Mouse (Mus musculus): ENCODE results near the gene Mpz. TPM values are rescaled to one million over a fixed set of nuclear protein-coding genes. Genes with fewer than 3 reads are reported as not detected.

Mpz gene
- 1.5 and 2.6 TPM in 2 replicates for polyA plus RNA-seq (2016; fragmentation: Nextera tagmentation; extraction: Ambion mirVana)

DNA sequence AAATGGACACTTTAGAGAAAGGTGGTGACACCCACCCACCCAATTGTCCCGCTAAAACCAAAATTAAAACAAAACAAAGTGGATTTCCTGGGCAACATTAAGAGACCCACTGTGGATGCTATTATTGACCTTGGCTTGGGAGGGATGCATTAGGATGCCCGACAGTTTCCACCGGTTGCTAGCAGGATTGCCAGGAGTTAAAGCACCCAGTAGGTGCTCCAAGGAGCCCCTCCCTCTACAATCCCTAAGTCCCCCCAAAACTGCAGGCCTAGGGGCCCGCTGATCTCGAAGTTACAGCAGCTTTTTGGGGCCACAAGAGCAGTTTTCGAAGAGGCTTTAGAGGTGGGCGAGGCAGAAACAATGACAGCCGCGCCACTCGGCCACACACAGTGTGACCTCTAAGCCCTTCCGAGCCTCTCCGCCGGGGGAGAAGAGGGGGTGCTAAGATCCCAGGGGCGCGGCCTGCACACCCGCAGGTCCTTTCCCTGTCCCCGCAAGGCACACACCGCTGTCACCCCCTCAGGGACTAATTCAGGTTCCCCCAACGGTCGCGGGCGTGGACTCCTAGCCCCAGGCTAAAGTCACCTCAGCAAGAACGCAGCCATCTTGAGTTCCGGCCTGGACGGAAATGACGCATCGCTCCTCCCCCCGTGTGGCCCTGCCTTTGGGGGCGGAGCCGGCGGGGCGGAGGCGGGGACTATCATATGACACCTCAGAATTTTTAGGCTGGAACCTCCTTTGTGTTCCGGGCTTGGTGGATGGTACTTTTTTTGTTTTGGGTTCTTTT, at the start of gene Mpz, which contains the start of gene Sdhc:
Mpz (plus strand) TSS at position 738 of the 787 bp plus-strand sequence.
Sdhc (minus strand) TSS at position 630 of the 787 bp plus-strand sequence.
- 1% methylated on average over 34 of the region's 34 CpGs for WGBS

DNA sequence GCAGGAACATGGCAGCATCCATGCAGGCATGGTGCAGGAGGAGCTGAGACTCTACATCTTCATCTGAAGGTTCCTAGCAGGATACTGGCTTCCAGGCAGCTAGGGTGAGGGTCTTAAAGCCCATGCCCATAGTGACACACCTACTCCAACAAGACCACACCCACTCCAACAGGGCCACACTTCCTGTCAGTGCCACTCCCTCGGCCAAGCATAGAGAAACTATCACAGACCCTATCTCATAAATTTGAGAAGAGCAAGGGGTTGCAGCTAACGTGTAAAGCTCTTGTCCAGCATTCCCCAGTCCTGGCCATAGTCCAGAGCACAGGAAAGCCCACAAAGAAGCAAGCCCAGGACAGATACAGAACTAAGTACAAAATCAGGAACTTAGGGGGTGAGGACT, 49.5 kb upstream of the Mpz start:
- Histone ChIP-seq H3K27ac (no peak overlapping the region), H3K4me3 (replicated peaks) (no peak overlapping the region), H3K9me3 (no peaks in the 10 kb centered on the region), H3K9ac (replicated peaks) (no peak overlapping the region), H3K4me2 (no peak overlapping the region), H3K27me3 (no peaks in the 10 kb centered on the region), H3K4me1 (replicated peaks) (peaks cover 18% of the 10 kb centered on the region; the same call in 1 of the 2 replicates), H3K36me3 (no peaks in the 10 kb centered on the region)
- no peak for ATAC-seq (ENCODE audit: insufficient number of reproducible peaks, insufficient read depth, low FRiP score, low TSS enrichment, low read depth)
- 44% methylated on average over 2 of the region's 2 CpGs for whole genome bisulfite sequencing

More for the DNA sequence above, at the start of gene Mpz, which contains the start of gene Sdhc:
- Histone ChIP-seq H3K36me3 (peaks cover 10% of the 10 kb centered on the region), H3K4me2 (peak within 1 kb of the TSS; percentile 81), H3K4me1 (replicated peaks) (peaks cover 11% of the 10 kb centered on the region), H3K9me3 (no peaks in the 10 kb centered on the region), H3K27me3 (peaks cover 2% of the 10 kb centered on the region; the same call in 1 of the 2 replicates), H3K4me3 (replicated peaks) (peak within 1 kb of the TSS; percentile 79), H3K27ac (peak within 1 kb of the TSS; percentile 85), H3K9ac (replicated peaks) (peak within 1 kb of the TSS; percentile 84)
- peak; percentile 93 for ATAC-seq (ENCODE audit: insufficient number of reproducible peaks, insufficient read depth, low FRiP score, low TSS enrichment, low read depth)

DNA sequence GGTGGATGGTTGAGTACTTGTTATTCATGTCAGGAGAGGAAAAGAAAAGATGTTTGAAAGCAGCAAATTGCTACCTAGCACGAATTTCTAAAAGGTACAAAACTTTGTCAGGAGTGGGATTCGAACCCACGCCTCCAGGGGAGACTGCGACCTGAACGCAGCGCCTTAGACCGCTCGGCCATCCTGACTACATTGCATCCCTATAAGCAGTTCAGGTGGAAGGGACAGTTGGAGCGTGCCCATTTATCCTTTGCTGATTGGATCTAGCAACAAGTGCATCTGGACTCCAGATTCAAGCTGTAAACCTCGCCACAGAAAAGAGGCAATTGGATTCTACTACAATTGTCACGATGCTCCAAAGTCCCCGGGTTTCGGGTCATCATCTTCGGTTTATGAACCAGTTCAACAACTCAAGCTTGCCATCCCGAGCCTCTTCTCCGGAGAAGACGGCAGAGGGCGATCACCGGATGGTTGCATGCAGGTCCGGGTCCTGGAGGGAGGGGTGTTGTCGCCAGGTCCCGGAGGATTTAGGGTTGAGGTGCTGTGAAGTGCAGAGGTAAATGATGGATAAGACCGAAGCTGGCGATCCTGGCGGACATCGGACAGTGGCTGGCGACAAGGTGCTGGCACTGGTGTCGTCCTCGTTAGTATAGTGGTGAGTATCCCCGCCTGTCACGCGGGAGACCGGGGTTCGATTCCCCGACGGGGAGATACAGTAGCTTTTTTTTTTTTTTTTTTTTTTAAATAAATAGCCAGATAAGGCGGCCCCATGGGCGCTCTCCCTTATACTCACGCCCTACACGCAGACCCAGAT, 48.6 kb upstream of the Mpz start:
- H3K4me2 ChIP-seq = peak overlapping the region; percentile 61
- no peaks in the 10 kb centered on the region for H3K9me3 ChIP-seq
- peak; percentile 88 for ATAC-seq (ENCODE audit: insufficient number of reproducible peaks, insufficient read depth, low FRiP score, low TSS enrichment, low read depth)
- H3K4me1 ChIP-seq (replicated peaks) = peaks cover 9% of the 10 kb centered on the region; the same call in 1 of the 2 replicates
- H3K4me3 ChIP-seq (replicated peaks) = peak overlapping the region; percentile 65
- H3K27ac ChIP-seq = peak overlapping the region; percentile 50; the same call in 1 of the 2 replicates
- no peaks in the 10 kb centered on the region for H3K36me3 ChIP-seq
- under 1% methylated on average over 40 of the region's 40 CpGs for WGBS
- H3K9ac ChIP-seq (replicated peaks) = peak overlapping the region; percentile 57; the same call in 1 of the 2 replicates
- H3K27me3 ChIP-seq = no peaks in the 10 kb centered on the region

DNA sequence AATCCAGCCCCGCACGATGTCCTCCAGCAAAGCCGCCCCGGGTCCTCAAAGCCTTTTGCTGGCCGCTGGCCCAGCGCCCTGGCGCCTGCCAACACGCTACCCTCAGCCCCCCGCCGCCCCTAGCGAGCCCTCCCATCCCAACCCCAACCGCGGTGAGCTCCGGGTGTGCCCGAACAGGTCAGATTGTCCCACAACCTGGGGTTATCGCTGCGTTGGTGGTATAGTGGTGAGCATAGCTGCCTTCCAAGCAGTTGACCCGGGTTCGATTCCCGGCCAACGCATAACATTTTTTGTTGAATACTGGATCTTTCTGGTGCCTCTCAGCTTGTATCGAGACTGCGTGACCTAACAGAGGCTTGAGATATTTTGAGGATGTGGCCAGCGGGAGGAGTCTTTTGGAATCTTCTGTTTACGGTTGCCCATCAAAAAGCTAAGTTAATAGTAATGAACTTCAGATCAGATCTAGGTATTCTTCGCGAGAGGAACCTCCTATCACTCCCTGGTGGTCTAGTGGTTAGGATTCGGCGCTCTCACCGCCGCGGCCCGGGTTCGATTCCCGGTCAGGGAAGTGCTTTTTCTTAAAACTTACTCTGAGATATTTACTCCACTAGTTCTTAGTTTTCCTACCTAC, 47.8 kb upstream of the Mpz start:
- H3K9me3 ChIP-seq = no peaks in the 10 kb centered on the region
- H3K4me3 ChIP-seq (replicated peaks) = peak overlapping the region; percentile 65
- peak; percentile 93 for ATAC-seq (ENCODE audit: insufficient number of reproducible peaks, insufficient read depth, low FRiP score, low TSS enrichment, low read depth)
- peak overlapping the region; percentile 50; the same call in 1 of the 2 replicates for H3K27ac ChIP-seq
- WGBS = under 1% methylated on average over 35 of the region's 35 CpGs
- H3K4me1 ChIP-seq (replicated peaks) = 0 out of 2 replicates have a peak, but pooled peaks cover 4% of the 10 kb centered on the region
- H3K9ac ChIP-seq (replicated peaks) = peak overlapping the region; percentile 57; the same call in 1 of the 2 replicates
- H3K27me3 ChIP-seq = no peaks in the 10 kb centered on the region
- peak overlapping the region; percentile 61 for H3K4me2 ChIP-seq
- no peaks in the 10 kb centered on the region for H3K36me3 ChIP-seq

DNA sequence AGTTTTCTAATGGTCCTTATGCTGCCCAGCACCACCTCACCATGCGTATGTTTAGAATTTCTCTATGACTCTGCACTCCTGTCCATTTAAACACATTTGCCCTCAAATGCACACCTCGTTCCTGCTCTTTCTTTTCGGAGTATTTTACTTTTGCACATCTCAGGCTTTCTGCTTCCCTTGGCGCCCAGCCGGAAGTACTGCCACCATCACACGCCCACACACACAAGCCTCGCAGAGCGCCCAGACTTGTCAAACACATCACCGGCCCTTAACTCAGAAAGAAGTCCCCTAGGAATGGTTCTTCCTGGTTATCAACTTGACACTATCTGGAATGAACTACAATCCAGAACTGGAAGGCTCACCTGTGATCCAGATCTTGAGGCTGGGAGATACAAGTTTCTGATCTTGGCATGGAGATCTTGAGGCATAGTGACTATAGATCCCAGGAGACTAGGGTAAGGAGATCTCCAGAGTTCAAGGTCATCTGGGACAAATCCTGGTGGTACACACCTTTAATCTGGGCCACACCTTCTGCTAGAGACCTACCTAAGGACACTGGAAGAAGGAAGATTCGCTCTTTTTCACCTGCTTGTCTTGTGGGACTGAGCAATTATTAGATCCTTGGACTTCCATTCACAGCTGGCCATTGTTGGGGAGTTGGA, 47.2 kb upstream of the Mpz start:
- Histone ChIP-seq H3K27me3 (no peaks in the 10 kb centered on the region), H3K9me3 (no peaks in the 10 kb centered on the region), H3K4me1 (replicated peaks) (0 out of 2 replicates have a peak, but pooled peaks cover 4% of the 10 kb centered on the region), H3K36me3 (no peaks in the 10 kb centered on the region), H3K4me3 (replicated peaks) (peak overlapping the region; percentile 65), H3K4me2 (peak overlapping the region; percentile 61), H3K27ac (no peak overlapping the region), H3K9ac (replicated peaks) (no peak overlapping the region; the same call in 1 of the 2 replicates)
- 0 out of 2 replicates have a peak, but pooled peaks have one; percentile 5 for ATAC-seq (ENCODE audit: insufficient number of reproducible peaks, insufficient read depth, low FRiP score, low TSS enrichment, low read depth)
- 9% methylated on average over 10 of the region's 10 CpGs for WGBS

DNA sequence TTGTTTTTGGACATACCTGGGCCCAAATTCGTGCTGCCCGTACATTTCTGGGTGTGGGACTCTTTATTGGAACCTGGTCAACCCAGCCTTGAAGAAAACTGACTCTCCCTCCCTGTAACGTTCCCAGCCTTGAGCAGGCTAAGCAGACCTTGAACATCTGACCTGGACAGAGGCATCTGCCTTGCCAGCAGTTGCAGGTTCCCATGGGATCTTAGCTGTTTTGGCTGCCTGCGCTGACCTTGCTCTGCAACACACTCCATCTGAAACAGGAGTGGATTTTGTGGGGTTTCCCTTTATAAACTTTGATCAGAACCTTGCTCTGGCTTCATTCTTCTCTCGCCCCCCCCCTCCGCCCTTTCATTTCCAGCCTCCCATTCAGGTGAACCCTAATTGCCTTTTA, 45.3 kb upstream of the Mpz start:
- Histone ChIP-seq H3K4me3 (replicated peaks) (no peak overlapping the region), H3K9me3 (no peaks in the 10 kb centered on the region), H3K36me3 (no peaks in the 10 kb centered on the region), H3K9ac (replicated peaks) (no peak overlapping the region), H3K27ac (no peak overlapping the region), H3K4me1 (replicated peaks) (peaks cover 5% of the 10 kb centered on the region; the same call in 1 of the 2 replicates), H3K4me2 (no peak overlapping the region), H3K27me3 (no peaks in the 10 kb centered on the region)
- 73% methylated on average over 6 of the region's 6 CpGs for WGBS
- ATAC-seq (ENCODE audit: insufficient number of reproducible peaks, insufficient read depth, low FRiP score, low TSS enrichment, low read depth) = no peak

DNA sequence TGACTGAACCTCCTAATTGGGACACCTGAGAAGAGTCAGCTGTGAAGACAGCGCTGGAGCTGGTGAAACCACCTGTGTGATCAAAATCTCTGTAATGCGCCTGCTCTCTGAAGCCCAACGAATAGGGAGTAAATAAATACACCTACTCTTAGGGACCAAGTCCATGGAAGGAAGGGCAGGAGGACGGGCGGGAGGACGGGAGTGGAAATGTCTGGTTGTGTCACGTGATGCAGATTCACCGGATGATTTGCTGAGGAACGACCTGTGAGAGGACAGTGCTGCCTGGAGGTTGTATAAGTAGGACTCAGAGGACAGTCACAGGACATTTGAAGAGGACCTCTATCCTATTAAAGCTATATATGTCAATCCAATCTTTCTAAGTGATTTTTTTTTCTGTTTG, 40.9 kb upstream of the Mpz start:
- Histone ChIP-seq H3K36me3 (no peaks in the 10 kb centered on the region), H3K4me1 (replicated peaks) (peaks cover 9% of the 10 kb centered on the region), H3K4me3 (replicated peaks) (no peak overlapping the region), H3K9me3 (no peaks in the 10 kb centered on the region), H3K9ac (replicated peaks) (no peak overlapping the region), H3K27me3 (no peaks in the 10 kb centered on the region), H3K27ac (no peak overlapping the region), H3K4me2 (no peak overlapping the region)
- no peak for ATAC-seq (ENCODE audit: insufficient number of reproducible peaks, insufficient read depth, low FRiP score, low TSS enrichment, low read depth)
- WGBS = 39% methylated on average over 9 of the region's 9 CpGs

DNA sequence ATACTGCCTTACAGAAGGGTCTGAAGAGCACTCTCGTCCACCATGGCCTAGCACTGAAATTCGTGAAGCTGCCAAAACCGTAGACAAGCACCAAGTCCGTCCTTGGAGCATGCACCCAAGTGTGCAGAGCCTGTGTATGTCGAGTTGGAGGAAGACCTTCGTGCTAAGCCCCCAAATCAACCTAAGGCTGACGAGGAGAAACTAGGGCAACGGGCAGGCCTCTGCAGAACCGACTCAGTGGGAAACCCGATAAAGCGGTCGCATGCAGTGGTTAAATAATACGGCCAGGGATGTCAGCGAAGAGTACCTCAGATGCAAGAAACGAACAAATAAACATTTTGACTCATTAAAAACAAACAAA, 39.9 kb upstream of the Mpz start:
- no peaks in the 10 kb centered on the region for H3K36me3 ChIP-seq
- peak overlapping the region; percentile 61 for H3K4me2 ChIP-seq
- peaks cover 9% of the 10 kb centered on the region for H3K4me1 ChIP-seq (replicated peaks)
- ATAC-seq (ENCODE audit: insufficient number of reproducible peaks, insufficient read depth, low FRiP score, low TSS enrichment, low read depth) = 0 out of 2 replicates have a peak, but pooled peaks have one; percentile 23
- H3K9ac ChIP-seq (replicated peaks) = peak overlapping the region; percentile 62
- no peaks in the 10 kb centered on the region for H3K9me3 ChIP-seq
- H3K4me3 ChIP-seq (replicated peaks) = peak overlapping the region; percentile 54
- H3K27ac ChIP-seq = peak overlapping the region; percentile 84
- 13% methylated on average over 15 of the region's 15 CpGs for WGBS
- H3K27me3 ChIP-seq = no peaks in the 10 kb centered on the region

DNA sequence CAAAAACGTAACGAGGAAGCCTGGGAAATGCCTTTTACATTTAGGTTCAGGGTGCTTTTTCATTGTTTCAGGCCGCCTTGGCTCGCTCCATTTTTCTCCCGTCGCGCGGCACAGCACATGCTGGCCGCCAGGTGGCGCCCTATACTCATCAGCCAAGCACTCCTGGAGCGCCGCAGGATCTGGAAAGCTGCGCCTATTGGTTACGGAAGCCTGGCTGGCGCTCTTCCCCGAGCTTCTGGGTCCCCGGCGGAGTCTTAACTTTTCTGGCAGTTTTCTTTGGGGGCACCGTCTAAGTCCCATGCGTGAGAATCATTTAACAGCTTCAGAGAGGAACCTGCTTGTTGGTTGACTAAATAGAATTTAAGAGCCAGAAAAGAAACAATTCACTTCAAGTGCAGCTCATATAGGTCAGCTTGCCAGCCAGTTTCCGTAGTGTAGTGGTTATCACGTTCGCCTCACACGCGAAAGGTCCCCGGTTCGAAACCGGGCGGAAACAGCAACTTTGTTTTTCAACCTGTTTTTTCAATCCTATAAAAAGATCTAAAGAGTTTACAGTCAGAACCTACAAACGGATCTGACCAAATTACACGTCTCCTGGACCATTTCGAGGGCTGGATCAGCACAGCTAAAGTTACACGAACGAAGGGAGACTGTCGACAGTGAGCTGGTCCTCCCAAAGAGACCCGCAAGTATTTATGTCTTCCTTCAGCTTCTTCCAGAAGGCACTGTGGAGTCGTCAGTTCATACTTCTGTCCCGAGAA, 39.3 kb upstream of the Mpz start:
- H3K4me2 ChIP-seq = peak overlapping the region; percentile 61
- peak overlapping the region; percentile 84 for H3K27ac ChIP-seq
- H3K27me3 ChIP-seq = no peaks in the 10 kb centered on the region
- H3K9me3 ChIP-seq = no peaks in the 10 kb centered on the region
- peak overlapping the region; percentile 54 for H3K4me3 ChIP-seq (replicated peaks)
- peaks cover 9% of the 10 kb centered on the region for H3K4me1 ChIP-seq (replicated peaks)
- H3K36me3 ChIP-seq = no peaks in the 10 kb centered on the region
- under 1% methylated on average over 38 of the region's 38 CpGs for WGBS
- H3K9ac ChIP-seq (replicated peaks) = peak overlapping the region; percentile 62
- peak; percentile 92 for ATAC-seq (ENCODE audit: insufficient number of reproducible peaks, insufficient read depth, low FRiP score, low TSS enrichment, low read depth)
